Mouse (Mus musculus) MEL (cell line): ENCODE results near the gene Nfyb. TPM values are rescaled to one million over a fixed set of nuclear protein-coding genes. Genes with fewer than 3 reads are reported as not detected.

ENCODE experiments used
- DNase-seq: peaks from one replicate; pipeline ENCODE4 v3.0.0; 2011; ENCODE audit warnings: low read depth, low spot score
- H3K27ac ChIP-seq: 2 replicates; pipeline ENCODE4 v1.5.1; 2012; ENCODE audit warnings: low read depth, mild to moderate bottlenecking, control low read depth, low read length, moderate library complexity; ENCODE audit not compliant: control insufficient read depth
- H3K27me3 ChIP-seq, 2 experiments: fragments of 150-350 bp in 1 of 2; sonication (generic) in 1 of 2; 2 replicates each; pipeline ENCODE4 v1.6.1; 2012; ENCODE audit warnings: low read length in 2 of 2, mild to moderate bottlenecking in 2 of 2, improper control_type of control experiment in 1 of 2, moderate library complexity in 1 of 2; ENCODE audit not compliant: insufficient read depth in 2 of 2, control insufficient read depth in 1 of 2
- H3K36me3 ChIP-seq, 2 experiments: 2 replicates each; pipeline ENCODE4 v1.6.1; 2012 to 2014; ENCODE audit warnings: low read length in 2 of 2, improper control_type of control experiment in 1 of 2, inconsistent platforms in 1 of 2, mild to moderate bottlenecking in 1 of 2; ENCODE audit not compliant: insufficient read depth in 2 of 2, control insufficient read depth in 1 of 2
- H3K4me1 ChIP-seq, 2 experiments: fragments of 150-350 bp in 1 of 2; sonication (generic) in 1 of 2; 2 replicates each; pipeline ENCODE4 v1.6.1; 2012; ENCODE audit warnings: low read length in 2 of 2, improper control_type of control experiment in 1 of 2, mild to moderate bottlenecking in 1 of 2; ENCODE audit not compliant: insufficient read depth in 2 of 2, control insufficient read depth in 1 of 2
- H3K4me3 ChIP-seq, 2 experiments: fragments of 150-350 bp in 1 of 2; sonication (generic) in 1 of 2; 2 replicates each; pipeline ENCODE4 v1.5.1; 2012; ENCODE audit warnings: low read depth in 2 of 2, low read length in 2 of 2, mild to moderate bottlenecking in 2 of 2, moderate library complexity in 2 of 2, control low read depth in 1 of 2, improper control_type of control experiment in 1 of 2; ENCODE audit not compliant: control insufficient read depth in 1 of 2, insufficient read depth in 1 of 2
- H3K79me2 ChIP-seq: 2 replicates; pipeline ENCODE4 v1.6.1; 2012; ENCODE audit warnings: mild to moderate bottlenecking, low read length, moderate library complexity; ENCODE audit not compliant: control insufficient read depth, poor library complexity, insufficient read depth
- H3K9ac ChIP-seq: 2 replicates; pipeline ENCODE4 v1.6.1; 2012; ENCODE audit warnings: low read depth, mild to moderate bottlenecking, control low read depth, low read length, moderate library complexity; ENCODE audit not compliant: control insufficient read depth, poor library complexity, severe bottlenecking
- H3K9me3 ChIP-seq: fragments of 150-350 bp; sonication (generic); replicated peaks from 2 replicates; pipeline ENCODE4 v1.6.1; 2012; ENCODE audit warnings: mild to moderate bottlenecking, low read length, improper control_type of control experiment, moderate library complexity; ENCODE audit not compliant: insufficient read depth
- BHLHE40 ChIP-seq: IDR thresholded peaks from 2 replicates; pipeline ENCODE4 v1.6.1; 2012; ENCODE audit warnings: low read depth, mild to moderate bottlenecking, inconsistent platforms, low read length, improper control_type of control experiment, borderline replicate concordance
- CHD2 ChIP-seq: IDR thresholded peaks from 2 replicates; pipeline ENCODE4 v1.6.1; 2011; ENCODE audit warnings: low read length, improper control_type of control experiment
- CTCF ChIP-seq, 3 experiments: IDR thresholded peaks in 2 of 3; conservative IDR thresholded peaks in 1 of 3; 2 replicates each; pipeline ENCODE4 v1.5.1; 2011 to 2012; ENCODE audit warnings: low read length in 3 of 3, low read depth in 2 of 3, mild to moderate bottlenecking in 2 of 3, improper control_type of control experiment in 1 of 3, inconsistent platforms in 1 of 3, mixed read lengths in 1 of 3, moderate library complexity in 1 of 3; ENCODE audit not compliant: control insufficient read depth in 1 of 3, insufficient read depth in 1 of 3, poor library complexity in 1 of 3, severe bottlenecking in 1 of 3
- E2F4 ChIP-seq: IDR thresholded peaks from 2 replicates; pipeline ENCODE4 v1.6.1; 2011; ENCODE audit warnings: low read depth, low read length, improper control_type of control experiment, borderline replicate concordance
- EP300 ChIP-seq, 2 experiments: IDR thresholded peaks; 2 replicates each; pipeline ENCODE4 v1.6.1; 2011; ENCODE audit warnings: improper control_type of control experiment in 2 of 2, low read length in 2 of 2, low read depth in 1 of 2, mild to moderate bottlenecking in 1 of 2
- ETS1 ChIP-seq: IDR thresholded peaks from 2 replicates; pipeline ENCODE4 v1.6.1; 2012; ENCODE audit warnings: low read depth, mild to moderate bottlenecking, inconsistent platforms, low read length, improper control_type of control experiment, moderate library complexity
- GATA1 ChIP-seq: IDR thresholded peaks from 2 replicates; pipeline ENCODE4 v1.6.1; 2011; ENCODE audit warnings: low read depth, low read length, improper control_type of control experiment
- HCFC1 ChIP-seq: IDR thresholded peaks from 2 replicates; pipeline ENCODE4 v1.6.1; 2012; ENCODE audit warnings: low read depth, mild to moderate bottlenecking, inconsistent platforms, low read length, improper control_type of control experiment, moderate library complexity
- JUND ChIP-seq: IDR thresholded peaks from 2 replicates; pipeline ENCODE4 v1.6.1; 2011; ENCODE audit warnings: low read depth, mild to moderate bottlenecking, improper control_type of control experiment, low read length
- KAT2A ChIP-seq: conservative IDR thresholded peaks from 2 replicates; pipeline ENCODE4 v1.6.1; 2012; ENCODE audit warnings: low read depth, low read length, improper control_type of control experiment, inconsistent platforms
- MAZ ChIP-seq: IDR thresholded peaks from 2 replicates; pipeline ENCODE4 v1.6.1; 2012; ENCODE audit warnings: low read depth, mild to moderate bottlenecking, inconsistent platforms, low read length, improper control_type of control experiment
- MXI1 ChIP-seq: IDR thresholded peaks from 2 replicates; pipeline ENCODE4 v1.6.1; 2011; ENCODE audit warnings: mild to moderate bottlenecking, low read depth, low read length, improper control_type of control experiment
- MYB ChIP-seq: IDR thresholded peaks from 2 replicates; pipeline ENCODE4 v1.6.1; 2011; ENCODE audit warnings: mild to moderate bottlenecking, low read depth, low read length, improper control_type of control experiment
- RCOR1 ChIP-seq: IDR thresholded peaks from 2 replicates; pipeline ENCODE4 v1.6.1; 2012; ENCODE audit warnings: low read depth, mild to moderate bottlenecking, inconsistent platforms, low read length, improper control_type of control experiment
- TAL1 ChIP-seq: IDR thresholded peaks from 2 replicates; pipeline ENCODE4 v1.6.1; 2012; ENCODE audit warnings: mild to moderate bottlenecking, inconsistent platforms, low read length, moderate library complexity, mixed read lengths
- TCF12 ChIP-seq: IDR thresholded peaks from 2 replicates; pipeline ENCODE4 v1.6.1; 2014; ENCODE audit warnings: low read depth, mild to moderate bottlenecking, inconsistent platforms, low read length, improper control_type of control experiment, moderate library complexity
- UBTF ChIP-seq: IDR thresholded peaks from 2 replicates; pipeline ENCODE4 v1.6.1; 2012; ENCODE audit warnings: low read depth, mild to moderate bottlenecking, inconsistent platforms, low read length, improper control_type of control experiment, moderate library complexity, borderline replicate concordance; ENCODE audit not compliant: insufficient read depth
- ZKSCAN1 ChIP-seq: IDR thresholded peaks from 2 replicates; pipeline ENCODE4 v1.6.1; 2012; ENCODE audit warnings: low read depth, mild to moderate bottlenecking, inconsistent platforms, low read length, improper control_type of control experiment, moderate library complexity
- ZMIZ1 ChIP-seq: IDR thresholded peaks from 2 replicates; pipeline ENCODE4 v1.6.1; 2012; ENCODE audit warnings: low read depth, mild to moderate bottlenecking, inconsistent platforms, low read length, improper control_type of control experiment, moderate library complexity
- ZNF384 ChIP-seq: IDR thresholded peaks from 2 replicates; pipeline ENCODE4 v1.6.1; 2012; ENCODE audit warnings: low read depth, mild to moderate bottlenecking, inconsistent platforms, low read length, improper control_type of control experiment
- polyA plus RNA-seq, 2 experiments: library from polyadenylated mRNA; stranded (reverse) in 1 of 2; unstranded in 1 of 2; fragments of >175 nt in 1 of 2; fragments of >200 nt in 1 of 2; gene quantifications; 2 replicates each; pipeline versions ENCODE4 v1.2.1 to v1.2.4; 2012; ENCODE audit warnings: low replicate concordance in 2 of 2, low read depth in 1 of 2; ENCODE audit not compliant: insufficient read length in 2 of 2, insufficient read depth in 1 of 2, missing spikeins in 1 of 2
- total RNA-seq: library from RNA; depleted of rRNA; stranded (reverse); fragments of 300-350 nt; gene quantifications from 2 replicates; pipeline ENCODE4 v1.2.3, GENCODE M21; 2012

Gene Nfyb
- total and polyA plus RNA-seq, 3 experiments: 32.6 to 38.3 TPM; not detected in 1

DNA sequence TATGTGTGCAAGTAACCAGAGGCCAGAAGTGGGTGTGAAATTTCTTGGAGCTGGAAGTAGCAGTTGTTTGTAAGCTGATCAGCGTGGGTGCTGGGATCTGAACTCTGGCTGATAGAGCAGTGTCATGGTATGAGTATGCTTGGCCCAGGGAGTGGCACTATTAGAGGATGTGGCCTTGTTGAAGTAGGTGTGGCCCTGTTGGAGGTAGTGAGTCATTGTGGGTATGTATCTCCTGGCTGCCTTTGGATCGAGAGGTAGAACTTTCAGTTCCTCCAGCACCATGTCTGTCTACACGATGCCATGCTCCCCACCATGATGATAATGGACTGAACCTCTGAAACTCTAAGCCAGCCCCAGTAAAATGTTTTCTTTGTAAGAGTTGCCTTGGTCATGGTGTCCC is 16.4 kb upstream of the Nfyb start (continued):
- TF ChIP-seq EP300 (IDR thresholded peaks at IDR 0.05; ENCODE audit: low read depth in 1 of 2, low read length in 2 of 2) (peak in 1 of 2 experiments; percentile 33; a peak in 2 of 4 replicates), CHD2 (no peak), ETS1 (peak; percentile 50; the same call in 1 of the 2 replicates), KAT2A (no peak), HCFC1 (no peak), MAZ (no peak), E2F4 (no peak), TAL1 (no peak), MYB (no peak), JUND (peak; percentile 61; the same call in 1 of the 2 replicates), ZMIZ1 (no peak), CTCF (IDR thresholded peaks at IDR 0.05 in 2 of 3, conservative IDR thresholded peaks at IDR 0.05 in 1 of 3; ENCODE audit: control insufficient read depth in 1 of 3, insufficient read depth in 1 of 3, low read depth in 2 of 3, low read length in 3 of 3, poor library complexity in 1 of 3, severe bottlenecking in 1 of 3) (no peak)

DNA sequence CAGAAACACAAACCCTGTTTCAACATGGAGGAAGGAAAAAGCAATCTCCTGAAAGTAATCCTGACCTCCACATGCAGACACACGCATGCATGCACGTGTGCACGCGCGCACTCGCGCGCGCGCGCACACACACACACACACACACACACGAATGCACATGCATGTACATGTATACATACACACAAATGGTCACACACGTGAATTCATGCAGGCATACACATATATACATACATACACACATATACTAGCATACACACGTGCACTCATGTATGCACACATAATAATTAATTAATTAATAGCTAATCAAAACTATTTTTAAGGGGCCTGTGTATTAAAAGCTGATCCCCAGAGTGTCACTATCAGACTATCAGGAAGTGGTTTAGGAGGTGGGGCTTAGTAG is 15.9 kb upstream of the Nfyb start:
- peak overlapping the region; percentile 83 for H3K27ac ChIP-seq
- H3K9ac ChIP-seq: no peak overlapping the region
- H3K79me2 ChIP-seq: no peaks in the 10 kb centered on the region
- H3K4me1 ChIP-seq: peaks cover 20 to 27% of the 10 kb centered on the region in 2 experiments
- no peaks in the 10 kb centered on the region for H3K27me3 ChIP-seq
- H3K36me3 ChIP-seq: peaks cover 0 to 29% of the 10 kb centered on the region in 2 experiments; a peak in 2 of 4 replicates
- peak overlapping the region in 1 of 2 experiments; percentile 34; a peak in 1 of 4 replicates for H3K4me3 ChIP-seq
- H3K9me3 ChIP-seq: no peaks in the 10 kb centered on the region
- no peak for TF ChIP-seq MXI1
- TF ChIP-seq MAZ: no peak
- no peak for TF ChIP-seq TCF12
- no peak for TF ChIP-seq UBTF
- DNase-seq: no peak

DNA sequence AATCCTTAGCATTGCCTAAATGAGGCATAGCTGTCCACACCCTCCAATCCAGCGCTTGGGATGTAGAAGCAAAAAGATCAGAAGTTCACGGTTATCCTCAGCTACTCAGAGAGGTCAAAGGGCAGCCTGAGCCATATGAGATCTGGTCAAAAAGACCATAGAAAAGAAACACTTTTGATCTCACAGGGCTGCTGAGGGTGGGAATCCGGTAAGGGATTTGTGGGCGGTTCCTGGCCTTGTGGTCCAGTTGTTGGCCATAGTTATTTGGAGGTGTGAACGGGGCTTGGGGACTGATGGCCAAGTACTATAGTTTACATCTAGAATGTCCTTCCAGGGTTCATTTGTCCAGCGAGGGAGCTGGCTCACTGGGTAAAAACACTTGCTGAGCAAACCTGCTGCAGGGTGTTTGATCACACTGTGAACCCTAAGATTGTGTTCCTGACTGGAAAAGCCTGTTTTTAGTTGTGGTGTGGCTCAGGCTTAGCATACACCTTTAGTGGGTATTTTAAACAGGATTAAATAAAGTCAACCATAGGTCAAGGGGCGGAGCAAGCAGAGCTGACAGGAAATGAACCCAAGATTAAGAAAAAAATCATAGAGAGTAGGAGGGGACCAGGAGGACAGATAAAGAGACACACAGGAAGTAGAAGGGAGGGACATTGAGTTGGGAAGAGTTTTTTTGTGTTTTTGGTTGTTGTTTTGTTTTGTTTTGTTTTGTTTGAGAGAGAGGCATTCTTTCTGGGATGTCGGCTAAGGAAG is 15.0 kb upstream of the Nfyb start:
- peak overlapping the region; percentile 46 for H3K27ac ChIP-seq
- peak; percentile 72 for DNase-seq
- TF ChIP-seq BHLHE40 (no peak), ZNF384 (peak; percentile 81), ZKSCAN1 (no peak), TCF12 (0 out of 2 replicates have a peak, but pooled peaks have one; percentile 15), EP300 (IDR thresholded peaks at IDR 0.05; ENCODE audit: low read depth in 1 of 2, low read length in 2 of 2) (peak; percentile 13 to 52; a peak in 2 of 4 replicates), GATA1 (peak; percentile 50; the same call in 1 of the 2 replicates), RCOR1 (peak; percentile 62), ETS1 (0 out of 2 replicates have a peak, but pooled peaks have one; percentile 7)
- H3K4me3 ChIP-seq: no peak overlapping the region
- H3K79me2 ChIP-seq: no peaks in the 10 kb centered on the region
- H3K36me3 ChIP-seq: peaks cover 0 to 29% of the 10 kb centered on the region in 2 experiments; a peak in 2 of 4 replicates
- H3K9ac ChIP-seq: no peak overlapping the region
- no peaks in the 10 kb centered on the region for H3K27me3 ChIP-seq
- H3K9me3 ChIP-seq: no peaks in the 10 kb centered on the region
- H3K4me1 ChIP-seq: peaks cover 20 to 27% of the 10 kb centered on the region in 2 experiments
